Mouse (Mus musculus): Measurements from ENCODE around the gene Cuedc2. TPM values are rescaled to one million over a fixed set of nuclear protein-coding genes. Genes with fewer than 3 reads are reported as not detected.

Gene Cuedc2
- polyA plus RNA-seq, 1 experiment from 2014 or later = 347 TPM

GRCm38 (mm10) chr19:46302551-46302950 is 36.0 kb downstream of the Cuedc2 start:
- Histone ChIP-seq H3K9ac (no peak overlapping the region), H3K4me2 (no peak overlapping the region), H3K36me3 (no peaks in the 10 kb centered on the region), H3K9me3 (no peaks in the 10 kb centered on the region), H3K4me1 (replicated peaks) (peaks cover 16% of the 10 kb centered on the region), H3K27me3 (peaks cover 19% of the 10 kb centered on the region), H3K4me3 (no peak overlapping the region), H3K27ac (replicated peaks) (no peak overlapping the region)
- no peak for ATAC-seq (ENCODE audit: low FRiP score, low read depth)
- 90% methylated on average over 4 of the region's 4 CpGs for WGBS

- 35% methylated on average over 8 of the region's 8 CpGs for WGBS
- H3K27ac ChIP-seq (replicated peaks) = no peak overlapping the region
- no peak for ATAC-seq (ENCODE audit: low FRiP score, low read depth)
These were observed 38.0 kb downstream of the Cuedc2 start for GRCm38 (mm10) chr19:46300294-46301045.

GRCm38 (mm10) chr19:46296938-46297337 is 41.6 kb downstream of the Cuedc2 start:
- Histone ChIP-seq H3K27me3 (no peaks in the 10 kb centered on the region), H3K27ac (replicated peaks) (no peak overlapping the region), H3K4me1 (replicated peaks) (no peaks in the 10 kb centered on the region), H3K9ac (no peak overlapping the region), H3K36me3 (no peaks in the 10 kb centered on the region), H3K4me2 (no peak overlapping the region), H3K4me3 (no peak overlapping the region), H3K9me3 (no peaks in the 10 kb centered on the region)
- WGBS = 78% methylated on average over 4 of the region's 4 CpGs
- no peak for ATAC-seq (ENCODE audit: low FRiP score, low read depth)

More at GRCm38 (mm10) chr19:46300294-46301045, 38.0 kb downstream of the Cuedc2 start:
- Histone ChIP-seq H3K4me3 (no peak overlapping the region), H3K9me3 (no peaks in the 10 kb centered on the region), H3K4me1 (replicated peaks) (peaks cover 14% of the 10 kb centered on the region), H3K4me2 (no peak overlapping the region), H3K36me3 (no peaks in the 10 kb centered on the region), H3K27me3 (0 out of 2 replicates have a peak, but pooled peaks cover 5% of the 10 kb centered on the region), H3K9ac (no peak overlapping the region)

GRCm38 (mm10) chr19:46290535-46291105 is 47.9 kb downstream of the Cuedc2 start:
- 70% methylated on average over 12 of the region's 12 CpGs for WGBS
- no peak for ATAC-seq (ENCODE audit: low FRiP score, low read depth)

GRCm38 (mm10) chr19:46287566-46287965 is 50.9 kb downstream of the Cuedc2 start:
- Histone ChIP-seq H3K9ac (no peak overlapping the region), H3K9me3 (no peaks in the 10 kb centered on the region), H3K4me3 (no peak overlapping the region), H3K27me3 (no peaks in the 10 kb centered on the region), H3K36me3 (peaks cover 41% of the 10 kb centered on the region), H3K4me2 (no peak overlapping the region), H3K27ac (replicated peaks) (no peak overlapping the region), H3K4me1 (replicated peaks) (no peaks in the 10 kb centered on the region)
- 90% methylated on average over 3 of the region's 3 CpGs for WGBS
- ATAC-seq (ENCODE audit: low FRiP score, low read depth) = no peak

More at GRCm38 (mm10) chr19:46290535-46291105, 47.9 kb downstream of the Cuedc2 start:
- Histone ChIP-seq H3K4me2 (no peak overlapping the region), H3K4me3 (no peak overlapping the region), H3K9ac (no peak overlapping the region), H3K27me3 (no peaks in the 10 kb centered on the region), H3K9me3 (no peaks in the 10 kb centered on the region), H3K36me3 (peaks cover 16% of the 10 kb centered on the region), H3K4me1 (replicated peaks) (no peaks in the 10 kb centered on the region), H3K27ac (replicated peaks) (no peak overlapping the region)

- Histone ChIP-seq H3K9me3 (no peaks in the 10 kb centered on the region), H3K4me3 (no peak overlapping the region), H3K27ac (replicated peaks) (no peak overlapping the region), H3K27me3 (no peaks in the 10 kb centered on the region), H3K9ac (no peak overlapping the region), H3K4me1 (replicated peaks) (no peaks in the 10 kb centered on the region), H3K36me3 (peaks cover 47% of the 10 kb centered on the region), H3K4me2 (no peak overlapping the region)
- ATAC-seq (ENCODE audit: low FRiP score, low read depth) = no peak
- WGBS = 95% methylated on average over 3 of the region's 3 CpGs
These were observed 51.6 kb downstream of the Cuedc2 start for GRCm38 (mm10) chr19:46286926-46287325.

- WGBS = 80% methylated on average over 6 of the region's 6 CpGs
- H3K36me3 ChIP-seq = peaks cover 56% of the 10 kb centered on the region
- no peak overlapping the region for H3K9ac ChIP-seq
- ATAC-seq (ENCODE audit: low FRiP score, low read depth) = no peak
- no peak overlapping the region for H3K4me3 ChIP-seq
- H3K27ac ChIP-seq (replicated peaks) = no peak overlapping the region
- H3K4me1 ChIP-seq (replicated peaks) = no peaks in the 10 kb centered on the region
- no peaks in the 10 kb centered on the region for H3K9me3 ChIP-seq
- H3K27me3 ChIP-seq = no peaks in the 10 kb centered on the region
- H3K4me2 ChIP-seq = no peak overlapping the region
These were observed 52.5 kb downstream of the Cuedc2 start for GRCm38 (mm10) chr19:46286047-46286446.

GRCm38 (mm10) chr19:46285631-46286030 is 52.9 kb downstream of the Cuedc2 start:
- peaks cover 60% of the 10 kb centered on the region for H3K36me3 ChIP-seq
- H3K9me3 ChIP-seq = no peaks in the 10 kb centered on the region
- ATAC-seq (ENCODE audit: low FRiP score, low read depth) = no peak
- no peak overlapping the region for H3K9ac ChIP-seq
- no peak overlapping the region for H3K27ac ChIP-seq (replicated peaks)
- no peaks in the 10 kb centered on the region for H3K27me3 ChIP-seq
- H3K4me3 ChIP-seq = no peak overlapping the region
- H3K4me2 ChIP-seq = no peak overlapping the region
- 87% methylated on average over 7 of the region's 7 CpGs for WGBS
- no peaks in the 10 kb centered on the region for H3K4me1 ChIP-seq (replicated peaks)

- Histone ChIP-seq H3K4me2 (no peak overlapping the region), H3K27me3 (no peaks in the 10 kb centered on the region), H3K27ac (replicated peaks) (no peak overlapping the region), H3K4me3 (no peak overlapping the region), H3K9me3 (no peaks in the 10 kb centered on the region), H3K36me3 (peaks cover 69% of the 10 kb centered on the region), H3K4me1 (replicated peaks) (no peaks in the 10 kb centered on the region), H3K9ac (no peak overlapping the region)
- ATAC-seq (ENCODE audit: low FRiP score, low read depth) = no peak
- WGBS = 93% methylated on average over 4 of the region's 4 CpGs
These were observed 53.8 kb downstream of the Cuedc2 start for GRCm38 (mm10) chr19:46284686-46285085.

GRCm38 (mm10) chr19:46282081-46282849 is 56.2 kb downstream of the Cuedc2 start:
- Histone ChIP-seq H3K9me3 (no peaks in the 10 kb centered on the region), H3K27ac (replicated peaks) (no peak overlapping the region), H3K4me1 (replicated peaks) (no peaks in the 10 kb centered on the region), H3K4me3 (no peak overlapping the region), H3K9ac (no peak overlapping the region), H3K27me3 (no peaks in the 10 kb centered on the region), H3K36me3 (peaks cover 81% of the 10 kb centered on the region), H3K4me2 (no peak overlapping the region)
- ATAC-seq (ENCODE audit: low FRiP score, low read depth) = no peak
- WGBS = 97% methylated on average over 11 of the region's 11 CpGs

All from hindbrain, embryonic 15.5 days (tissue).